Mouse (Mus musculus) spleen, postnatal 14 days (tissue): ENCODE measurements around the gene Rag1.

Source experiments
- DNase-seq, 2 experiments: peaks; one replicate each; pipeline ENCODE4 v3.0.0; 2021 to 2022; ENCODE audit warnings: low spot score in 2 of 2

Gene Rag1

DNA sequence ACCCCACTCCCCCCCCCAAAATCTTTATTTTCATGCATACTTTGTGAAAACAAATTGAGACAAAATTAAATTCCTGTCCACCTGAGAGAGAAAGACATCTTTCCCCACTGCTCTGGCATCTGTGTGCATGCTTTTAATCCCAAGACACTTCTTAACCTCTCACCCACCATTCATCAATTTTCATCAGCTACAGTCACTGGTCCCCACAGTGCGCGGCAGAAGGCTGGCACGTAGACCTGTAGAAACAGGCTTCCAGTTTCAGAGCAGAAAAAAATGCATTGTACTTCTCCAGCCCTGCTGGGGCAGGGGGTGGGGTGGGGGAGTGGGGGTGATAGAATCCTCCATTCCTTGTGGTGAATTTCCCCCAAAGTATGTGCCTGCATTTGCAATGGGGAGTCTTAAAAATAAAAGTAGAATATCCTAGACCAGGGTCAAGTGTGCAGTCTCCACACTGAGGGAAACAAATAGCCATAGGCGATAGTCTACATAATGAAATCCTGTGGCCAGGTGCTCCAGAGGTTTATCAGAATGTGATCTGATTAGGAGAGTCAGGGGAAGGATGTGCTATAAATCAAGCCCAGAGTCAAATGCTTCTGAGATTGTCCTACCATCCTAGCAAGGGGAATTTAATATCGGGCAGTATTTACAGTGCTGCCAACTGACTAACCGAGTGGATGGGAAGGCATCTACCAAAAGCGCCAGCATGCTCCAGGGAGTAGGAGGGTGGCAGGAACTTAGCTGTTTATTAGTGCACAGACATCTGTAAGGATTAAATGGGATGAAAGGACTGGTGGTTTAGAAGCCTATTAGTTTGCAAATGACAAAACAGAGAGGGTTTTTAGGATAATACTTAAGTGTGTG lies 10.1 kb downstream of the Rag1 start:
- no peak for DNase-seq

DNA sequence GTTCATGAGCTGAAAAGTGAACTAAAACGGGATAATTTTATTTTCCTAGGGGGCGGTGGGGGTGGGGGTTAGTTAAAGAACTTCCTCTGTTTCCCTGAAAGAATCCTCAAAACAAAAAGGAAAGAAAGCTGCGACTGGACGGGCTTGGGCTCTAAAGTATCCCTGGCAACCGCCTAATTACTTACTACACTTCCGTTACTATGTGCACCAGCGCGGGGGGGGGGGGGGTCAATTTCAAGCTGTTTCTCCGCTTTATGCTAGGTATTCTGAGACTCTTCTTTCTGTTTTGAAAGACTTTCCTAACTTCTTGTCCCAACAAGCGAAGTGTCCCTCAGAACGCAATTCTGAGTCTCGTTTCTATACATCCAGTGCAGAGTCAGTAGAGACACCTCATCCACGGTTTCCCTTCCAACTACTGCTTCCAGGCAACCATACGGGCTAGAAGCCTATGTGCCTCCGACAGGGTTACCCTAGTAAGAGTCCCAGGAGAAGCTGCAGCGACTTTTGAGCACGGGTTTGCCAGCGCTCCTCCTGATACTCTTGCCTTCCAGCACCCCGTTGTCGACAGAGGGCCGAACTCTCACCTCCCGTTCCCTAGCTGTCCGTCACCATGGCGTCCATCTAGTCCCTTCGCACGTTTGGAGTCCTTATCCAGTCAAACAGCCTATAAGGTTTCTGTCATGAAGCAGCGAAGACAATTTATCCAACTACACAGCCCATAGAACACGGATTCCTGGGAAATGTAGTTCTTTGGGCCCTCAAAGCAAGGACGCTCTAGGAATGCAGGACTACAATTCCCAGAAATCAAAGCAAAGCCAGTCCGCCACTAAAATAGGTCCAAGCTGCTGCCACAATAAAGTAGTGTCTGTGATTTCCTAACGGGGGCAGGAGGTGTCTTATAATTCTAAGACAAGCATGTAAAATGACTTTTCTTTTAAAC lies 20.7 kb downstream of the Rag1 start:
- DNase-seq, result peak in 1 of 2 experiments; percentile 10

DNA sequence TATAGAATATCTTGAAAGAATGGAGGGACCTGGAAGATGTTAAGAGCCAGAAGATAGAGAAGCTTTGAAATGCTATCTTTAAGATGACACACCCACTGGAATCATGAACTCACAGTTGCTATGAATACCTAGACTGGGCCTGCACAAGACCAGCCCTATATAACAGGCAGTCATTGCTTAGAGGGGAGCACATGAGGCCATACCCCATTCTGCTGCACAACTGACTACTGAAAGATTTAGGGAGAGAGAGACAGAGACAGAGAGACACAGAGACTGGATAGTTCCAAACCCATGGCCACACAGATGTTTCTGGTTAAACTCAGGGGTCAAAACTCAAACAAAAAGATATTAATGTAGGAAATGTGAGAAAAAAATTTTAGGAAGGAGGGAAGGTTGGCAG lies 22.1 kb downstream of the Rag1 start:
- DNase-seq, result no peak

DNA sequence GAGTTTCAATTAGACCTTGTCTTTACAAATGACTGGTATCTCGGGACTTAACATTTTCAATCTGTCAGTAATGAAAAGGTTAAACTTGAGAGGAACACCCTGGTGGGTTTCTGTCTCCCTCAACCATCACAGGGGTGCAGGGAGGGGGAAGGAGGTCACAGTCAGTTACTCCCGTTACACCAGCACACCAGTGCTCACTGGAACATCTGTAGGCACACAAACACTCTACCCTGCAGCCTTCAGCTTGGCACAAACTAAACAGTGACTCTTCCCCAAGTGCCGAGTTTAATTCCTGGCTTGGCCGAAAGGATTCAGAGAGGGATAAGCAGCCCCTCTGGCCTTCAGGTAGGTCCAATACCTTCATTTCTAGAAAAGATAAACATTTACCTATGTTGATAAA lies 24.8 kb downstream of the Rag1 start, which contains the start of gene Rag2:
Rag2 (plus strand) TSS at position 193 of the 400 bp plus-strand sequence.
- DNase-seq, result no peak

DNA sequence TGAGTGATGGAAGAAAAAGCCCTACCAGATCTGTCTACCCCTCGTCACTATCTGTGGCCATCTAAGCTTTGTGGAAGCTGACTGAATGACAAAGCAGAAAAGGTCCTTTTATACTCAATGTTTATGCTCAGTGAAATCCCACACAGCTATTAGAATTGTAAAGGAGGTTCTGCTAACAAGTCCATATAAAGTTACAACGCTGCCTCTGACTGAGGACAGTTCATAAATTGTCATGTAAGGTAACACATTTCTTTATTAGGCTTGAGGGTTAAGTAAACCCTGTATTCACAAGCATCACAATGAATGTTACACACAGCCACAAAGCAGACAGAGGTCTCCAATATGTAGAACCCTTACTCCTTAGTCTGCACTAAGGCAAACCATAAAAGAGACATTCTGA lies 25.3 kb downstream of the Rag1 start:
- DNase-seq, result no peak

DNA sequence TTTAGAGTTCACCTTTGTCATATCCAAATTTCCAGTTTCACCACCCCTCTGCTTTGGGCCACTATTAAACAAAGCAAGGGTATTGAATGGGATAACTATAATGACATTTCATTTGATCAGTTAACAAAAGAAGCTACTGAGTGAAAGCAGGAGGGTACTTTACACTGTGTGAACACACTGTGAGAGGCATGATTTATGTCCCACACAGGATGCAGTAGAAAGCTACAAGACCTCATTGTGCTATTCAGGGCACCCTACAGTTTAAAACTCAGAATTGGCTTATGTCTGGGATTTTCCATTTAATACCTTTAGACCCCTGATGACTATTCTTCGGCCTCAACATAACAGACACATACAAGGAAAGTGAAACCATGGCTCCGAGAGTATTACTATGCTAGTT lies 26.3 kb downstream of the Rag1 start:
- DNase-seq, result no peak

DNA sequence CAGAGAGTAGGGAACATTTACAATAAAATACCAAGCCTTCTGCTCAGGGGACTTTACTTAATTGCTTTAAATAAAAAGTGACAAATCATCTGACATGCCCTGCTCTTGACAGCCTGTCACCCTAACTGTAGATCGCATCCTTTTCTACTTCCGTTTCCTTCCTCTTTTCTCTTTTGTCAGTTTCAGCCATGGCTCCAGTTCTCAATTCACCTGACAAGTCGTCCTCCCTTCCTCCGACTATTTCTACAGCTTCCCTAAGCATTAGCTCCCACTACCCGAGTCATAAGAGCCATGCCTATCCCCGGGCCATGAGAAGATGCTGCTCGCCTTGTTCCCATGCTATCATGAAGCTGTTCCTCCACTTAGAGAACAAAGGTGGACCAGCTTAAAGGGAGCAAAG lies 27.7 kb downstream of the Rag1 start:
- DNase-seq, result no peak

DNA sequence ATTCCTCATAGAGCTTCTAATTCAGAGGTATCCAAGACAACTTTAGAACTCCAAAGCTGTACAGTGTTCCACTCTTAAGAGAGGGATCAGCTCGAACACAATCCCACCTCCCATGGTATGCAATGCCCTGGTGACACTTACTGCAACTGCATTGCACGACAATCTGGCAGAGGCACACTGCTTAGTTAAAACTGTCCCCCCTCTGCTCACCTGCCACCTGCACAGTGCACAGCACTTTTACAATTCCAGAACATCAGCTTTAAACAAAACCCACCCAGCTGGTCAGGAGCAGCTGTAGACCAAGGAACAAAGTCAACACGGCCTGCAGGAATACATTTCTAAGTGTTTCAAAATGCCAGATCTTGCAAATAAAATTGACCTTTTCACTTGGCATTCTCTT lies 28.4 kb downstream of the Rag1 start:
- no peak for DNase-seq

DNA sequence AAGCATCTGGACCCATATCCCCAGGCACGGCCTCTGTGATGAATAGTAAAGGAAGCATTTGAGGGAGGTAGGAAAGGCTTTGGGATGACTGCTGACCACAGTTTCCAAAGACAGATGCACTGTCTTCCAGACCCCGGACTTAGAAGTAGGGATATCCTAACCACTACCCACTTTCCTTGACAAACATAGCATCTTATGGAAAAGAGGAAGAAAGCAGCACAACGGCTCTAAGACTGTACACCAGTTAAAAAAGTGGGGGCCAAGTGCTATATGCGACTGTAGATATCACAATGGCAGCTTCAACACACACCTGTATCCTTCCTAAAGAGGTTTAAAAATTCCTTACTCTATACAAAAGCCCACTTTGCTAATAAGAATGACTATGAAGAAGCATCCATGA lies 30.9 kb downstream of the Rag1 start:
- no peak for DNase-seq

DNA sequence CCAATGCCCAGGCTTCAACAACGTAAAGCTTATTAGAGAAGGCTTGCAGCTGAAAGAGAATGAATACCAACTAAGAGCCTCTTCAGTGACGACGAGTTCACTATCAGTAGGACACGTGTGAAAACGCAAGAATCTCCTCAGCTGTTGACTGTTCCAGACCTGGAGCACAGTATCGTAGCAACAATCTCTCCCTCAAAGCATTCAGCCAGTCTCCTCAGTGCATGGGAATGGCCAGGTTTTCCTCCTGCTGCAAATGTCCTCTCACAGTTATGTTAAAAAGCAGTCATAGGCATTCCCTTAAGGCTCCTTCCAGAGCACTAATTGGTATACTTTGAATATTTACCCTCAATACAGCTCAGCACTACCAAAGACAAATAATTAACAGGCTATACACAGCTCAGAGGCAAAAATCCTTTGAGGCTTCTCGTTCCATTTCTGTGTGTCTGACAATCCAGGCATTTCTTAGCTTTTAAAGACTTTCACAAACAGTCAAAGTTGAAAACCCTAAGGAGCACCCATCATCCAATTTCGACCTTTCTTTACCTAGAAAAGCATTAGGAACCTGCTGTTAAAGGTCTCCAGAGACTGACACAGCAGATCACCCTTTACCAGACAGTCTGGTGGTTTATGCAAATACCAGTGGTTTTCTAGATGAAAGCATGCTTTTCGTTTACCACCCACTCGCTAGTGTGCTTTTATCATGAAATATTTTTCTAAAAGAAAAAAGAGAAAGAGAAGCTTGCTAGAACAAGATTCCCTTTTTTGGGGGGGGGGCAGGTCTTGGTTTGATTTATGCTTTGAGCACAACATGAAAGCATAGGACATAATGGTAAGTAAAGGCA lies 33.6 kb downstream of the Rag1 start:
- DNase-seq, result no peak

DNA sequence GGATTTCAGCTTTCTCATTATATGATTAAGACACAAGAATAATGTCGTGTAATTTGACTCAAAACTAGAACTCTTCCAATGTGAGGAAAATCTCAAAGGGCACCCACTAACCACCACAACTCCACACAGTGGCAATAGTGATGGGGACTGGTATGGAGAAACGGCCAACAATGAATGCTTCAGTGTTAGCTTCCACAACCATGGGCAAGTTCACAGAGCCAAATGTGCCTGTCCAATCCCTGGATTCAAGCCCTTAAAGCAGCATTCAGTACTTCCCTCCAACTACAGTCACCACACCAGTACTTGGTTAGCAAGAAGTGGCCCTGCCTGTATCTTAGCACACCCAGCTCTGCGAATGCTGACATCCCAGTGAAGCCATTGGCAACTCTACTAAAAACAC lies 38.4 kb downstream of the Rag1 start:
- no peak for DNase-seq

DNA sequence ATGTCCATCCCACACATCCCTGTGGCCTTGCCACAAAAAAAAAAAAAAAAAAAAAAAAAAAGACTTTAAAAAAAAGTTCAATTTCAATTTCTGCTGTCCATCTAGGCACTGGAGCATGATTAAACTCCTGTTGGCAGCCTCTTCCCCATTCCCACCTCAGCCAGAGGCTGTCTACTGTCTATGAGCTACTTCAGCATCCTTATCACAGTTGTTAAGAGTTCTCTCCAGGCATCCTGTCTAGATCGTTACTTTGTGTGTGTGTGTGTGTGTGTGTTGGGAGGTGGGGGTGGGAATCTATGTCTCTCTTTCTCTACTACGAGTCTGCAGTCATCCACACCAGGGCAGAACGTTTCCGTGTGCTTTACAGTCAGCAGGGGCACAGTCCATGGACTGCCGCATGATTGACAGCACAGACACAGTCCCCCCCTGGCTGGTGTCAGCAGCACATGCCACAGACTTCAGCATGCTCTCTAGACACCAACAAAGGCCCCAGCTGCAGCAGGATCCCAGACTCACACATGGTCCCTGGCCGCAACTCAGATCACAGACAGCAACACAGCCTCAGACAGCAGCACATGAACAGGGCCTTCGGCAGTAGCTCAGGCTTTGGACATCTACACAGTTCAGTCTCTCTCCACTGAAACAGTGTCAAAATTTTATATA lies 40.9 kb downstream of the Rag1 start:
- DNase-seq, result no peak

DNA sequence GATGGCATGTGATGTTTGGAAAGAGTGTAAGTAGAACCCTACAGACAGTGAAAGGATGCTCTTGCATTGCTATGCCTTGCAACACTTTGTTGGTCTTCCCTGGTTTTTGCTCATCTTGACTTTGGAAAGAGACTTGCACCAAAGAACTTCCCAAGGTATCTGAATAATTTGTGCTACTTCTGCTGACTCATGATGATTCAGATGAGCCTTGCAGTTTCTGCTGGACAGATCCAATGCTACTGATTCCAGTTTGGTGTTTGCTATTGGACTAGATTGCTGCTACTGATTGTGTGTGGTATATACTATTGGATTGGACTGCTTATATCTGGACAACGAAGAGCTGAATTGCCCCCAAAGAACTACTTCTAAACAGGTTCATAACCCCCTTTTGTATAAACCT lies 46.2 kb downstream of the Rag1 start:
- DNase-seq, result no peak

DNA sequence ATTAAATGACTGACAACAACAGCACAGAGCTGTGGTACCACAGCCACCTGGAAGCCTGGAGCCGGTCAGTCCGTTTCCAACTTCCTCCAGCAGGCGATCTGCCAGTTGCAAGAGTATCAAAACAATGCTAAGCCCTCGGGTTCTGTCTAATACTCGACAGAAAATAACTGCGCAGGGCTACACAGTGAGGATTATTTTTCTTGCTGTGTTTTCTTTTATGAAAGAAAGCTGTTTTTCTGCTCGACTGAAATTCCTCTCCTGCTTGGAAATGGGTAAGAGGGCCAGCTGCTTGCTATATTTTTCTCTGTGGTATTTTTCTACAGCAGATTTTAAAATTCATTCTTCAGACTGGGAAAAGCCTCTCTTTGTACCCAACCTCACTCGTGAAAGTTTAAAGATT lies 48.6 kb downstream of the Rag1 start:
- no peak for DNase-seq

DNA sequence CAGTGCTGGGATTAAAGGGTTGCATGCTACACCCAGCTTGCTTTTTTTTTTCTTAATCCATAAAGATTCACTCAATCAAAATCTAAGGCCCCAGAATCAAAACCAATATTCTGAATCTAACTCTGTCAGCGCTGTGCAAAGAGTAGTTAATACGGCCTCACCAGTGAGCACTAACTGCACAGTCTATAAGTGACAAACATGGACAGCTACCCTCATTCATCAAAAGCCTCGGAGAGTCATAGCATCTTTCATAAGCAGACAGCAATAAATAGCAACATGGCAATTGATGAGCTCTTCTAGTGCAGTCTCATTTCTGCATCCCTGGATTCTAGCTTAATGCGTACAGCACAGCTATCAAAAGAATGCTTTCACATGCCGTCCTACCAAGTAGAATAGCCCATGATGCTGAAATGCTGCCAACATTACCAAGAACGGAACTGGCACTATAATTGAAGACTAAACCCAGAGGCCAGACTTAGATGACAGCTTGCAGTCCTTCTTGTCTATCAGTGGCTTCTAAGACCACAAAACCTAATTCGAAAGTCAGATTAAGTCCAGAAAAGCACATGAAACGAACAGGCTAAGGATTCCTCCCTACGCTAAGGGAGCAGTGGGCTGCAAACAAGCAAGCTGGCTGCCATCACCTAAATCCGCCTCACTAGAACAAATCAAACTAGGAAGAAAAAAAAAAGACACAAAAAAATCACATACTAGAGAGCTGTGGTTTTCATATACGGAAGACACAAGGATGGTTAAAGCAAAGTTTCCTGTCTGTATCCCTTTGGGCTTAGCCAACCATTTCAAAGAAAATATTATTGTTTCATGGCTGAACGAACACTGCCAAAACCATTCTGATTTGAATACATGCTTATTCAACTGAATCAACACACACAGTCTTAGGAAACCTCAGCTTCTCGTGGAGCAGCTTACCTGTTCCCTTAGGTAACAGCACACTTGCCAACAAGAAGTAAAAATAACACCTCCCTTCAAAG lies 50.8 kb downstream of the Rag1 start:
- no peak for DNase-seq

DNA sequence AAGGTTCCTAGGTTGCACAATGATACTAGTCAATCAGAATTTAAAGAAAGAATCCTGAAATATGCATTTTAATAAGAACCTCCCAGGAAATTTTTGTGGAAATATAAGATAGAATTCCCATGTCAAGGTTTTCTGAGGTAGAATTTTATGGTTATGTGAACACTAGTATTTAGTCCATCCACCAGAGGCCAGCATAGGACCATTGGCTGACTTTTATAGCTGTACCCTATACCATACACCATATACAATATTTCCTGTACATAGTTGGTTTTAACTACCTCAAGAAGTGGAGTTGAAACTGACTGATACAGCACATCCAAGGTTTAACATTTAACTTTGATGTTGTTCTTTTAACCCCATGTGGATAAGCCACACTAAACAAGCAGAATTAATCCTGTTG lies 52.1 kb downstream of the Rag1 start:
- DNase-seq, result no peak

DNA sequence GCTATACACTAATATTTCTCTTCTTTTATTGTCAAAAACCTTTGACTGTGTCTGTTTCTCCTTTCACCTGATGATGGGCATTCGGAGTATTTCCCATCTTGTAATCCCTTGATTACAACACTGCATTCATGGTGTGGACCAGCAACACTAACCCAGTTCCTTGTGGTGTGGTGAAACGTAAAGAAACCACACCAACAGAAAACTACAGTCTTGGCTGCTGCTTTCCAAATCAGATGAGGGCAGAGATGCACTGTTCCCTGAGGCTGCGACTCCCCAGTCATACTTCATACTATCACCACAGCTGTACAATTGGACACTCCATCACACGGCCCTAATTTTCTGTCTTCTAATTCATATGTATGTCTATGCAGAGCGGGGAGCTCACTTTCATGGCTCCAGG lies 54.6 kb downstream of the Rag1 start:
- DNase-seq, result no peak

DNA sequence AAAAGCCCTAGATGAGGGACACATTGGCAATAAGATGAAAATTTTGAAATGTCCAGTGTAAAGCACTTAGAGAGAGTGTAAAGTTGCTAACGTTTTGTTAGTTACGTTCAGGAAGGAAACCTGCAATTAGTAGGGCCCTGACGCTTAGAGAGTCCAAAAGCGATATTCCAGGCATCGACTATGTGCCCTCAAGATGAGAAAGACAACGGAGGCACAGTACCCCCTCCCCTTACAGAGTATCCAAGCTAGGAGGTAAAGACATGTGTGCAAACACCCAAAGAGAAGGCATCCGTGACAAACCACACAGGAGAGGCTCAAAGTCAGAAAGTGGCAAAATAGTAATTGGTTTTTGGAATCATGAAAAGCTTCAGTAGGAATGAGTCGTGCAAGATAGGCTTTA lies 56.4 kb downstream of the Rag1 start:
- DNase-seq, result no peak

DNA sequence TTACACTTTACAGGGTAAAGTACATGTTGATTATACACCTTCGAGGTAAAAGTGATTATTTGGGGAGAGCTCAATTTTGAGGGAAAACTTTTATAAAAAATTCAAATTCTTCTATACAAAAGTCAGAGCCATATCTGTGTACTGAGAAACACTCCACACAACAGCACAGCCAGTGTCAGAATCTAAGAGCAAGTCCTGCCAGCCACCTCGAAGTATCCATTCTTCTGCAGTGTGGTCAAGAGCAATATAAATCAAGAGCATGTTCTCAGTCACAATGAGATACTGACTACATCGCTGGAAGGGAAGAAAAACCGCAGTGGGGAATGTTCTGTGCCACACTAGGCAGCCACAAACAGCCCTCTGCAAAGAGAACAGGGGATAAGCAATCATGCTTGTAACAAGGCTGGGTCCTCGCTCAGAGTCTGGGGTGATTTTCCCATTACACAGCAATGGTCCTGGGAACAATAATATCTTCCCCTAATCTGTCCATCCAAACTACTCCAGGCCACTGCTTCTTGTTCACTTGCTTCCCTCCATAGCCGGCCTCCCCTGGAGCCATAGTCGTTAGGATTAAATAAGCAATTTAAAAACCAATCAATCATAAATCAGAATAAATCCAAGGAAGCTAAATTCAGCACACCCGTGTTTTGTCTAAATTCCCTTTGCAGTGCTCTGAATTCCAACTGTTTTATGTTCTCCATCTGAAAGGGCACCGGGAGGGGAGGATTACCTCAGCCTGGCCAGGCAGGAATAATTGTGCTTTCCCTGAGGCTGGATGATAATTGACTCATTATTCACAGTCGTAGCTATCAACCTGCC lies 57.1 kb downstream of the Rag1 start:
- DNase-seq, result no peak
